Mouse (Mus musculus) brain, embryonic 14.5 days (tissue): ENCODE measurements around the gene Glis1.

ENCODE experiments used
- CTCF ChIP-seq: fragments of 200-500 bp; IDR thresholded peaks from 2 replicates; pipeline ENCODE4 v1.5.1; 2012; ENCODE audit warnings: inconsistent platforms, mild to moderate bottlenecking, moderate library complexity, borderline replicate concordance; ENCODE audit not compliant: insufficient read depth, insufficient read length; ENCODE audit errors: extremely low read depth
- POLR2A ChIP-seq: fragments of 200-500 bp; IDR thresholded peaks from 2 replicates; pipeline ENCODE4 v1.6.1; 2012; ENCODE audit warnings: mild to moderate bottlenecking, inconsistent platforms, borderline replicate concordance; ENCODE audit not compliant: poor library complexity, insufficient read depth, insufficient read length, severe bottlenecking; ENCODE audit errors: extremely low read depth

- TF ChIP-seq CTCF (no peak), POLR2A (no peak)
Observed at GRCm38 (mm10) chr4:107550096-107550495, 115.7 kb downstream of the Glis1 start.
